Mouse (Mus musculus) liver, embryonic 15.5 days (tissue): Measurements from ENCODE around the gene Cdhr4. TPM values are rescaled to one million over a fixed set of nuclear protein-coding genes. Genes with fewer than 3 reads are reported as not detected.

Experiments used
- ATAC-seq: fragments of 200-750 bp; cut with Nextera tagmentation; 2 replicates; pipeline ENCODE4 v1.8.0; 2017; ENCODE audit warnings: moderate number of reproducible peaks, mild to moderate bottlenecking, moderate library complexity; ENCODE audit not compliant: insufficient read depth
- H3K27ac ChIP-seq: fragments of 300-500 bp; sonication (generic); replicated peaks from 2 replicates; pipeline ENCODE4 v1.5.1; 2015; ENCODE audit warnings: mild to moderate bottlenecking, inconsistent platforms
- H3K27me3 ChIP-seq: fragments of 300-500 bp; sonication (generic); 2 replicates; pipeline ENCODE4 v1.6.1; 2015; ENCODE audit warnings: mild to moderate bottlenecking, inconsistent platforms
- H3K36me3 ChIP-seq: fragments of 300-500 bp; sonication (generic); replicated peaks from 2 replicates; pipeline ENCODE4 v1.6.1; 2015; ENCODE audit warnings: moderate library complexity, mild to moderate bottlenecking, inconsistent platforms
- H3K4me1 ChIP-seq: fragments of 300-500 bp; sonication (generic); replicated peaks from 2 replicates; pipeline ENCODE4 v1.6.1; 2015; ENCODE audit warnings: inconsistent platforms
- H3K4me2 ChIP-seq: fragments of 300-500 bp; sonication (generic); 2 replicates; pipeline ENCODE4 v1.6.1; 2015; ENCODE audit warnings: moderate library complexity, mild to moderate bottlenecking, inconsistent platforms
- H3K4me3 ChIP-seq: fragments of 300-500 bp; sonication (generic); replicated peaks from 2 replicates; pipeline ENCODE4 v1.5.1; 2015; ENCODE audit warnings: mild to moderate bottlenecking, inconsistent platforms
- H3K9ac ChIP-seq: fragments of 300-500 bp; sonication (generic); 2 replicates; pipeline ENCODE4 v1.6.1; 2015; ENCODE audit warnings: moderate library complexity, mild to moderate bottlenecking, inconsistent platforms
- H3K9me3 ChIP-seq: fragments of 300-500 bp; sonication (generic); replicated peaks from 2 replicates; pipeline ENCODE4 v1.6.1; 2016; ENCODE audit warnings: inconsistent platforms
- WGBS: fragments of 180-500 bp; shearing (Covaris S2); methylation state at CpG from one replicate; pipeline ENCODE4 v1.1.7; 2015; ENCODE audit warnings: mixed read lengths; ENCODE audit not compliant: insufficient replicate concordance; 5-methylcytosine and 5-hydroxymethylcytosine counted together
- polyA plus RNA-seq: library from polyadenylated mRNA; unstranded; fragments of >200 nt; fragmentation: Nextera tagmentation; extraction: Ambion mirVana; gene quantifications from 2 replicates; pipeline ENCODE4 v1.2.1, GENCODE M21; 2015

Gene Cdhr4
- polyA plus RNA-seq, 1 experiment from 2014 or later = 1.1 TPM

GRCm38 (mm10) chr9:108017127-108017526, 24.8 kb downstream of the Cdhr4 start:
- Histone ChIP-seq H3K27me3 (no peaks in the 10 kb centered on the region), H3K4me2 (no peak overlapping the region), H3K36me3 (peaks cover 63% of the 10 kb centered on the region), H3K4me1 (peaks cover 24% of the 10 kb centered on the region), H3K9ac (no peak overlapping the region), H3K4me3 (no peak overlapping the region), H3K9me3 (no peaks in the 10 kb centered on the region), H3K27ac (no peak overlapping the region)
- 88% methylated on average over 3 of the region's 3 CpGs for WGBS
- ATAC-seq = no peak

DNA sequence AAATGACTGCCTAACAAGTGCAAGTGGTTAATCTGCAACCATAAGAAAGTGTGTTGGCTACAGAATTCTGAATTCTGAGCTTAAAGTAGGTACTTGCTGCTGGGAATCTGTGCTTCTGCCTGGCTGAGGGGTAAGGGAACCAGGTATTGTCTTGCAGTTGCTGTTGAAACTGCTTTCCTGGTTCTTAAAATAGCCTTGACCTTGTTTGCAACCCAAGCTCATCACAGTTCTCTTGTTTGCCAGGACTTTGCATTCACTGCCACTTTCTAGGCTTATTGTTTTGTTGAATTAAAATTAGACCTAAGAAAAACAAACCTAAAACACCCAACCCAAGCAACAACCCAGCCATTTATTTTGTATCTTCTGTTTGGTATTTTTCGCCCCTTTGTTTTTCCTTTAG, 28.4 kb downstream of the Cdhr4 start:
- Histone ChIP-seq H3K4me1 (peaks cover 23% of the 10 kb centered on the region), H3K4me3 (no peak overlapping the region), H3K27ac (no peak overlapping the region), H3K9ac (no peak overlapping the region), H3K27me3 (no peaks in the 10 kb centered on the region), H3K9me3 (no peaks in the 10 kb centered on the region), H3K4me2 (no peak overlapping the region), H3K36me3 (peaks cover 59% of the 10 kb centered on the region)
- WGBS = 77% methylated on average over 1 of the region's 1 CpGs
- no peak for ATAC-seq

GRCm38 (mm10) chr9:108023216-108023615, 30.9 kb downstream of the Cdhr4 start:
- Histone ChIP-seq H3K4me2 (no peak overlapping the region), H3K9me3 (no peaks in the 10 kb centered on the region), H3K4me3 (no peak overlapping the region), H3K27ac (no peak overlapping the region), H3K36me3 (peaks cover 66% of the 10 kb centered on the region), H3K4me1 (peaks cover 23% of the 10 kb centered on the region), H3K9ac (no peak overlapping the region), H3K27me3 (no peaks in the 10 kb centered on the region)
- ATAC-seq = no peak
- 79% methylated on average over 3 of the region's 3 CpGs for WGBS

DNA sequence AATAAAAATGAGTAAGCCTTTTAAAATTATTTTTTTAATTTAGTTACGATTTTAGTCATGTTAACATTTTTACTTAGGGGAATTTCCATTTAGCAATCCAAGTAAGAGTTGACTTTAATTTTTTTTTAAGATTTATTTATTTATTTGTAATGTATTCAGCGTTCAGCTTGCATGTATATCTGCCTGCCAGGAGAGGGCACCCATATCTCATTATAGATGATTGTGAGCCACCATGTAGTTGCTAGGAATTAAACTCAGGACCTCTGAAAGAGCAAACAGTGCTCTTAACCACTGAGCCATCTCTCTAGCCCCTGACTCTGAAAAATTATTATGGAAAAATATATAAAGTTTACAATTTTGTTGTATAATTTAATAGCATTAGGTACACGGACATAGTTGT, 34.3 kb downstream of the Cdhr4 start:
- peaks cover 86% of the 10 kb centered on the region for H3K36me3 ChIP-seq
- 83% methylated on average over 3 of the region's 3 CpGs for WGBS
- no peak overlapping the region for H3K9ac ChIP-seq
- H3K4me3 ChIP-seq = no peak overlapping the region
- no peak for ATAC-seq
- no peaks in the 10 kb centered on the region for H3K9me3 ChIP-seq
- H3K27ac ChIP-seq = no peak overlapping the region
- H3K4me1 ChIP-seq = peaks cover 7% of the 10 kb centered on the region
- H3K27me3 ChIP-seq = no peaks in the 10 kb centered on the region
- H3K4me2 ChIP-seq = no peak overlapping the region

GRCm38 (mm10) chr9:108027867-108028266, 35.6 kb downstream of the Cdhr4 start:
- Histone ChIP-seq H3K4me3 (no peak overlapping the region), H3K9ac (no peak overlapping the region), H3K27ac (no peak overlapping the region), H3K4me2 (no peak overlapping the region), H3K9me3 (no peaks in the 10 kb centered on the region), H3K36me3 (peaks cover 91% of the 10 kb centered on the region), H3K4me1 (no peaks in the 10 kb centered on the region; the same call in 1 of the 2 replicates), H3K27me3 (no peaks in the 10 kb centered on the region)
- WGBS = 91% methylated on average over 3 of the region's 3 CpGs
- no peak for ATAC-seq

GRCm38 (mm10) chr9:108032126-108032525, 39.8 kb downstream of the Cdhr4 start:
- Histone ChIP-seq H3K36me3 (peaks cover 86% of the 10 kb centered on the region), H3K9ac (no peak overlapping the region), H3K4me1 (no peaks in the 10 kb centered on the region), H3K4me3 (no peak overlapping the region), H3K27ac (no peak overlapping the region), H3K27me3 (no peaks in the 10 kb centered on the region), H3K9me3 (no peaks in the 10 kb centered on the region), H3K4me2 (no peak overlapping the region)
- ATAC-seq = no peak
- WGBS = 93% methylated on average over 5 of the region's 5 CpGs

DNA sequence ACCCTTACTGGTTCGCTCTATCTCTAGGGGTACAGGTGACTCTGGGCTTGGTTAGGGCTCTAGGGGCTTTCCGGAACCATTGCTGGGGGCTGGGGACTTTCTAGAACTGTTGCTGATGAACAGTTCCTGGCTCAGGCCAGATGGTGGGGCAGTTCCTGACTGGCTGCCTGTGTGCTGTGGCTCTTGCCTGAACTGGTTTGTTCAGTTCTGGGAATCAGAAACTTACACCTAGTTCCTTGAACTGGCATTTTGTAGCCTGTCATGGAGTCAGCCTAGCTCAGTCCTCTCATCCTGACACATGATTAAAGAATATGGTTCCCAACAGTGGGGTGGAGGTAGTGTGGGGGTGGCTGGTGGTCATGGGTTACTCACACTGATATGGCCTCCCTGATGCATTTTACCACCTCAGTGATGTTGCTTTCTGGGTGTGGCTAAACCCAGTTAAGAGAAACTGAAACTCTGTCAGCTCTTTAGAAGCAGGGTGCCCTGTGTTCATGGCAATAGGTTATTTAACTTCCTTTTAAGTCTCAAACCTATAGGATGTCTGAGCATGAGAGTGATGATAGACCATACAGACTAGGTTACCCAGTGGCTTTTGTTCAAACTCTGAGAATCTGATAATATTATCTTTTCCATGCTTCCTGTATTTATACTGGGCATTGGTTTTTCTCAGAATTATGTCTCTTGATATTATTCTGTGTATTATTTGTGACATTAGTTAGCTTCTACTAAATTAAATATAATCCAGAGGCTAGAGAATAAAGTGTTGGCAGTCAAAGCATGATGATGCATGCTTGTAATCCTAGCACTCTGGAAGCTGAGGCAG, 43.2 kb downstream of the Cdhr4 start:
- no peak overlapping the region for H3K9ac ChIP-seq
- no peaks in the 10 kb centered on the region for H3K4me1 ChIP-seq
- H3K9me3 ChIP-seq = no peaks in the 10 kb centered on the region
- no peak overlapping the region for H3K4me3 ChIP-seq
- no peaks in the 10 kb centered on the region for H3K27me3 ChIP-seq
- no peak for ATAC-seq
- H3K27ac ChIP-seq = no peak overlapping the region
- H3K4me2 ChIP-seq = no peak overlapping the region
- 94% methylated on average over 2 of the region's 2 CpGs for WGBS
- H3K36me3 ChIP-seq = peaks cover 87% of the 10 kb centered on the region

DNA sequence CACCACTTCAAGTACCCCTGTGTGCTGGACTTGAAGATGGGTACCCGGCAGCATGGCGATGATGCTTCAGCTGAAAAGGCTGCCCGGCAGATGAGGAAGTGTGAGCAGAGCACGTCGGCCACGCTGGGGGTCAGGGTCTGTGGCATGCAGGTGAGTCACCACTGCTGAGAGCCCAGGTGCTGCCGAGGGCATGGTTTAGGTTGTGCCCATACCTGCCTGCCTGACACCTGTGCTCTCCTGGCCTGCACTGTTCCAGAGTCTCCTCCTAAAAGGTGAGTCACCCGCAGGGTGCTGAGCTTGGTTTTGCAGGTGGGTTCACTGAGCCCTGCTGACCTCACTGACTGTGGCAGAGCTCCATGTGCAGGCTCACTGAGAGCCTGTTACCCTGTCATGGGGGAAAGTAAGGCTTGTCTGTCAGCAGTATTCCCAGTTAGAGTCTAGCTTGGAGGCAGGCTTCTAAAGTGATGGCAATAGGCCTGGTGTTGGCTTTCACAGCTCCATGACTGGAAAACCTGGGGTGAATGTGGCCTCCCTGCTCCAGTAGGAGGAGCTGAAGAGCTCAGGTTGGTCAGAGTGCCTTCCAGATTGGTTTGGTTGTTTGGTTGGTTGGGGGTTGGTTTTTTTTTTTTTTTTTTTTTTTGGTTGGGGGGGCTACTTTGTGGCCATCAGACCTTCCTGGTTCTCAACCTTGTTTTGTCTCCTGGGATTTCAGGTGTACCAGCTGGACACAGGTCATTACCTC, 52.6 kb downstream of the Cdhr4 start:
- H3K27ac ChIP-seq = no peak overlapping the region
- H3K27me3 ChIP-seq = no peaks in the 10 kb centered on the region
- H3K36me3 ChIP-seq = peaks cover 77% of the 10 kb centered on the region
- no peak for ATAC-seq
- WGBS = 88% methylated on average over 8 of the region's 8 CpGs
- H3K9ac ChIP-seq = no peak overlapping the region
- no peaks in the 10 kb centered on the region for H3K9me3 ChIP-seq
- no peak overlapping the region for H3K4me2 ChIP-seq
- no peak overlapping the region for H3K4me3 ChIP-seq
- H3K4me1 ChIP-seq = peaks cover 34% of the 10 kb centered on the region

DNA sequence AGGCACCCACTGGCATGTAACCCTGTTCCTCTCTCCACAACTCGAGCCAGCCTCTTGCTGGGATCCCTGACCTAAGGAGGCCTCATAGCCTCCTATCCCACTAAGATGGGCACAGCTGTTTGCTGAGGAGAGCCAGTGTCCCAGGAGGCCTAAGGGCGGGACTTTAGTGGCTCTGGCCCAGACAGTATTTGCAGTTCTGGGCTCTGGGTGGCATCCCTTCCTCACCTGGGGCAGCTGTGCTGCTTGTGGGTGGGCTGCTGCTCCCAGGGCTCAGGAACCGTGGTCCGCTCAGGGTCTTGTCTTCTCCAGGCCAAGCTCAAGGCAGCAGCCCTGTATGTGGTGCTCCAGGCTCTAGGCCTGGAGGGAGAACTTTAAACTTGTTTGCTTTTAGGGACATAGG, 54.3 kb downstream of the Cdhr4 start:
- H3K4me3 ChIP-seq = no peak overlapping the region
- no peaks in the 10 kb centered on the region for H3K27me3 ChIP-seq
- no peaks in the 10 kb centered on the region for H3K9me3 ChIP-seq
- H3K4me1 ChIP-seq = peaks cover 46% of the 10 kb centered on the region
- peak overlapping the region; percentile 94; the same call in 1 of the 2 replicates for H3K4me2 ChIP-seq
- H3K9ac ChIP-seq = no peak overlapping the region
- H3K27ac ChIP-seq = peak overlapping the region; percentile 90
- no peak for ATAC-seq
- peaks cover 78% of the 10 kb centered on the region for H3K36me3 ChIP-seq
- WGBS = 78% methylated on average over 4 of the region's 4 CpGs

GRCm38 (mm10) chr9:108047601-108048565, 55.6 kb downstream of the Cdhr4 start:
- WGBS = 34% methylated on average over 17 of the region's 17 CpGs
- H3K27me3 ChIP-seq = no peaks in the 10 kb centered on the region
- peaks cover 59% of the 10 kb centered on the region for H3K4me1 ChIP-seq
- H3K9me3 ChIP-seq = no peaks in the 10 kb centered on the region
- H3K9ac ChIP-seq = peak overlapping the region; percentile 56
- peak overlapping the region; percentile 94 for H3K4me2 ChIP-seq
- no peak; the same call in 1 of the 2 replicates for ATAC-seq
- peak overlapping the region; percentile 74 for H3K4me3 ChIP-seq
- H3K27ac ChIP-seq = peak overlapping the region; percentile 90
- peaks cover 78% of the 10 kb centered on the region for H3K36me3 ChIP-seq
